Mouse (Mus musculus) spleen, adult 18-20 months (tissue): ENCODE measurements around the gene Senp5.
"Not testable (repeated sequence)": the region's sequence is repeated elsewhere in the genome, so short reads cannot be mapped to it uniquely, and the experiment has no call there.

ENCODE experiments used
- DNase-seq, 2 experiments: peaks; one replicate each; pipeline ENCODE4 v3.0.0; 2022; ENCODE audit warnings: mixed read lengths in 2 of 2

The Senp5 gene

GRCm38 (mm10) chr16:32002509-32003477, at the start of gene Senp5:
Gene Senp5 (minus strand): TSS chr16:32003287.
- DNase-seq: peak; percentile 82 to 87

GRCm38 (mm10) chr16:32042367-32042766, 39.3 kb upstream of the Senp5 start:
- no peak for DNase-seq

GRCm38 (mm10) chr16:32019678-32020077, 16.6 kb upstream of the Senp5 start:
- no peak for DNase-seq

- DNase-seq: no peak
These were observed 7.2 kb upstream of the Senp5 start for GRCm38 (mm10) chr16:32010330-32010729.

- no peak for DNase-seq
These were observed 6.8 kb upstream of the Senp5 start for GRCm38 (mm10) chr16:32009913-32010312.

- DNase-seq: no peak
These were observed 5.6 kb upstream of the Senp5 start for GRCm38 (mm10) chr16:32008529-32009293.

- no peak for DNase-seq
These were observed 1.6 kb upstream of the Senp5 start for GRCm38 (mm10) chr16:32004731-32005130.

- no peak for DNase-seq
These were observed 6.7 kb downstream of the Senp5 start for GRCm38 (mm10) chr16:31996371-31996770.

GRCm38 (mm10) chr16:31993946-31994345, 9.1 kb downstream of the Senp5 start:
- DNase-seq: no peak

- DNase-seq: no peak
These were observed 9.9 kb downstream of the Senp5 start for GRCm38 (mm10) chr16:31993195-31993594.

- DNase-seq: no peak
These were observed 11.0 kb downstream of the Senp5 start for GRCm38 (mm10) chr16:31992039-31992438.

- no peak for DNase-seq
These were observed 22.1 kb downstream of the Senp5 start for GRCm38 (mm10) chr16:31980946-31981345.

GRCm38 (mm10) chr16:31979501-31979900, 23.6 kb downstream of the Senp5 start:
- no peak for DNase-seq

- DNase-seq: no peak
These were observed 27.8 kb downstream of the Senp5 start for GRCm38 (mm10) chr16:31975258-31975657.

- DNase-seq: no peak
These were observed 39.9 kb downstream of the Senp5 start for GRCm38 (mm10) chr16:31963224-31963623.

GRCm38 (mm10) chr16:31948345-31948774, 54.7 kb downstream of the Senp5 start, which contains the start of the genes 0610012G03Rik and Ncbp2:
Gene 0610012G03Rik (minus strand): TSS chr16:31948494.
Gene Ncbp2 (plus strand): TSS chr16:31948513.
- DNase-seq: peak; percentile 91 to 95

GRCm38 (mm10) chr16:31947901-31948316, 55.2 kb downstream of the Senp5 start:
- no peak for DNase-seq

- DNase-seq: no peak
These were observed 55.8 kb downstream of the Senp5 start for GRCm38 (mm10) chr16:31947333-31947732.

- DNase-seq: not testable (repeated sequence)
These were observed 57.1 kb downstream of the Senp5 start for GRCm38 (mm10) chr16:31945986-31946385.

- no peak for DNase-seq
These were observed 57.7 kb downstream of the Senp5 start for GRCm38 (mm10) chr16:31945372-31945771.

- DNase-seq: no peak
These were observed 58.3 kb downstream of the Senp5 start for GRCm38 (mm10) chr16:31944698-31945255.

- peak; percentile 51 to 83 for DNase-seq
These were observed 59.1 kb downstream of the Senp5 start for GRCm38 (mm10) chr16:31943980-31944379.

GRCm38 (mm10) chr16:31940586-31940985, 62.5 kb downstream of the Senp5 start:
- no peak for DNase-seq
